Mouse (Mus musculus) ES-E14 (cell line): ENCODE results near the gene Zfp788.

Experiments used
- ZC3H11A ChIP-seq: IDR thresholded peaks from 2 replicates; pipeline ENCODE4 v1.6.1; 2012; ENCODE audit warnings: low read depth, mild to moderate bottlenecking, inconsistent platforms, low read length, borderline replicate concordance
- ZNF384 ChIP-seq: IDR thresholded peaks from 2 replicates; pipeline ENCODE4 v1.6.1; 2012; ENCODE audit warnings: low read depth, low read length, inconsistent platforms

DNA sequence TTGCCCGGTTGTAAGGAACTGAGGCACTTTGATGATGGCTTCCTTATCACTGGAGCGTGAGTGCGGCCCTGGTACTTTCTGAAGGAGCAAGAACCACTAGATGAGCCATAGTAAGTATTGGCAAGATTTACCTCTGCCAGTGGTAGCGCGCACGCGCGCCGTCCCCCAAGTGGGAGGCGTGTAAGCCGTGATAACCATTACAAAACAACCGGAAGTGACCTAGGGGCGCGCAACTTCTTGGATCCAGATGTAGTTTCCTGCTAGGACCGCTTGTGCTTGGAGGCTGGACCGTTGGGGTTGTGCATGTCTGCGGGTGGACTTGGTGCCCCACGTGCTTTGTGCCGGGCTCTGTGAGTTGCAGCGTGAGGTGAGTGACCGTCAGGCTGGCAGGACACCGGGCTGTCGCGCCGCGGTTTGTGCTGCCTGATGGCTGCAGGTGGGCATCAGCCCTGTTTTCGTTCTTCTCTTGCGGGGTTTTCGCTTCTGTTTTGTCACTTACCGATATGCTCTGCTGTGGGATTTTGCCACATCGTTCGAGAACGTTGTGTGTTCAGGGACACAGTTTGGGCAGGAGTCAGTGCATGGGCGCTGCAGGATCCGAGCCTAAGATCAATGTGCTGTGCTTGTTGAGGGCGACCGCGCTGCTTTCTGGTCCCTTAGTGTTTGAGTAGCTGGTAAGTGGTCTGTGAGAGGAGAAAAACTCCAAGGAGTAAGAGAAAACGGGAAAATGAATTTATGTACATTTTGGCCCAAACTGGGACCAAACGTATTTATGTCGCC lies 33.8 kb upstream of the Zfp788 start, which contains the start of gene 2610021A01Rik:
- TF ChIP-seq ZNF384 = no peak
- TF ChIP-seq ZC3H11A = no peak
